Mouse (Mus musculus) CH12.LX (cell line): Measurements from ENCODE around the gene Ece2. TPM values are rescaled to one million over a fixed set of nuclear protein-coding genes. Genes with fewer than 3 reads are reported as not detected.

Source experiments
- DNase-seq: peaks from one replicate; pipeline ENCODE4 v3.0.0-alpha.2; 2013; ENCODE audit errors: extremely low read depth
- H3K27ac ChIP-seq: 2 replicates; pipeline ENCODE4 v1.5.1; 2012; ENCODE audit warnings: low read depth, mild to moderate bottlenecking, control low read depth, moderate library complexity; ENCODE audit not compliant: insufficient read depth
- H3K27me3 ChIP-seq: replicated peaks from 2 replicates; pipeline ENCODE3; 2012; ENCODE audit warnings: inconsistent platforms
- H3K36me3 ChIP-seq, 2 experiments: replicated peaks in 1 of 2; 2 replicates each; pipeline versions ENCODE3 to v1.6.1; 2012; ENCODE audit warnings: inconsistent platforms in 1 of 2, low read length in 1 of 2, mild to moderate bottlenecking in 1 of 2, mixed read lengths in 1 of 2, moderate library complexity in 1 of 2; ENCODE audit not compliant: control insufficient read depth in 1 of 2, insufficient read depth in 1 of 2
- H3K4me1 ChIP-seq, 2 experiments: 2 replicates each; pipeline ENCODE4 v1.6.1; 2012; ENCODE audit warnings: inconsistent platforms in 1 of 2, moderate library complexity in 1 of 2; ENCODE audit not compliant: insufficient read depth in 2 of 2, control insufficient read depth in 1 of 2
- H3K4me2 ChIP-seq: 2 replicates; pipeline ENCODE4 v1.6.1; 2012; ENCODE audit warnings: low read depth, mild to moderate bottlenecking, control low read depth; ENCODE audit not compliant: poor library complexity, insufficient read depth, severe bottlenecking
- H3K4me3 ChIP-seq, 3 experiments: fragments of 150-350 bp in 1 of 3; sonication (generic) in 1 of 3; replicated peaks in 1 of 3; 2 replicates each; pipeline versions ENCODE3 to v1.5.1; 2011 to 2012; ENCODE audit warnings: low read depth in 2 of 3, low read length in 2 of 3, mild to moderate bottlenecking in 2 of 3, moderate library complexity in 2 of 3, control low read depth in 1 of 3, improper control_type of control experiment in 1 of 3, inconsistent platforms in 1 of 3, mixed read lengths in 1 of 3; ENCODE audit not compliant: poor library complexity in 1 of 3
- H3K79me2 ChIP-seq: replicated peaks from 2 replicates; pipeline ENCODE4 v1.6.1; 2012; ENCODE audit warnings: mild to moderate bottlenecking, moderate library complexity; ENCODE audit not compliant: control insufficient read depth, poor library complexity, insufficient read depth, severe bottlenecking; ENCODE audit errors: extremely low read depth
- H3K9ac ChIP-seq: 2 replicates; pipeline ENCODE4 v1.6.1; 2012; ENCODE audit warnings: low read depth, mild to moderate bottlenecking, control low read depth, moderate library complexity; ENCODE audit not compliant: insufficient read depth
- H3K9me3 ChIP-seq: replicated peaks from 2 replicates; pipeline ENCODE3; 2012; ENCODE audit warnings: low read length, inconsistent platforms, mixed read lengths
- CHD1 ChIP-seq: IDR thresholded peaks from 2 replicates; pipeline ENCODE4 v1.6.1; 2012; ENCODE audit warnings: low read depth, low read length, improper control_type of control experiment, inconsistent platforms
- CTCF ChIP-seq, 2 experiments: IDR thresholded peaks in 1 of 2; conservative IDR thresholded peaks in 1 of 2; 2 replicates each; pipeline ENCODE4 v1.5.1; 2011 to 2012; ENCODE audit warnings: low read depth in 2 of 2, low read length in 2 of 2, improper control_type of control experiment in 1 of 2, inconsistent platforms in 1 of 2, mild to moderate bottlenecking in 1 of 2, moderate library complexity in 1 of 2
- ETS1 ChIP-seq: conservative IDR thresholded peaks from 2 replicates; pipeline ENCODE4 v1.6.1; 2012; ENCODE audit warnings: low read depth, mild to moderate bottlenecking, inconsistent platforms, low read length, improper control_type of control experiment, moderate library complexity
- HCFC1 ChIP-seq: IDR thresholded peaks from 2 replicates; pipeline ENCODE4 v1.6.1; 2012; ENCODE audit warnings: low read depth, mild to moderate bottlenecking, inconsistent platforms, low read length, improper control_type of control experiment
- JUND ChIP-seq: conservative IDR thresholded peaks from 2 replicates; pipeline ENCODE4 v1.6.1; 2011; ENCODE audit warnings: low read depth, low read length, improper control_type of control experiment
- KAT2A ChIP-seq: IDR thresholded peaks from 2 replicates; pipeline ENCODE4 v1.6.1; 2012; ENCODE audit warnings: low read length, improper control_type of control experiment, inconsistent platforms; ENCODE audit not compliant: insufficient replicate concordance
- MAFK ChIP-seq: IDR thresholded peaks from 2 replicates; pipeline ENCODE4 v1.6.1; 2011; ENCODE audit warnings: low read length, improper control_type of control experiment; ENCODE audit not compliant: insufficient replicate concordance
- MEF2A ChIP-seq: IDR thresholded peaks from 2 replicates; pipeline ENCODE4 v1.6.1; 2014; ENCODE audit warnings: low read depth, mild to moderate bottlenecking, inconsistent platforms, low read length, improper control_type of control experiment, borderline replicate concordance
- MYC ChIP-seq: IDR thresholded peaks from 2 replicates; pipeline ENCODE4 v1.6.1; 2011; ENCODE audit warnings: low read depth, mild to moderate bottlenecking, improper control_type of control experiment, low read length
- NELFE ChIP-seq: IDR thresholded peaks from 2 replicates; pipeline ENCODE4 v1.6.1; 2011; ENCODE audit warnings: low read depth, low read length, improper control_type of control experiment
- POLR2AphosphoS2 ChIP-seq: IDR thresholded peaks from 2 replicates; pipeline ENCODE4 v1.6.1; 2011; ENCODE audit warnings: low read depth, low read length, improper control_type of control experiment
- SIN3A ChIP-seq: IDR thresholded peaks from 2 replicates; pipeline ENCODE4 v1.6.1; 2012; ENCODE audit warnings: low read length, improper control_type of control experiment, inconsistent platforms
- SMC3 ChIP-seq: IDR thresholded peaks from 2 replicates; pipeline ENCODE4 v1.6.1; 2011; ENCODE audit warnings: low read depth, low read length, improper control_type of control experiment
- TBP ChIP-seq: conservative IDR thresholded peaks from 2 replicates; pipeline ENCODE4 v1.6.1; 2011; ENCODE audit warnings: low read depth, low read length, improper control_type of control experiment
- TCF12 ChIP-seq: IDR thresholded peaks from 2 replicates; pipeline ENCODE4 v1.6.1; 2014; ENCODE audit warnings: low read depth, mild to moderate bottlenecking, inconsistent platforms, low read length, improper control_type of control experiment
- dilution Hi-C: fragments of 300-500 bp; cut with MboI; formaldehyde crosslinking; loops from 2 replicates; pipeline ENCODE4 v1.14.3; 2020; ENCODE audit warnings: low sequenced_read_pairs; ENCODE audit not compliant: extremely low pct_unique_long_range_greater_than_20kb, extremely low pct_ligation_motif_present
- in situ Hi-C: fragments of 300-500 bp; cut with MboI; formaldehyde crosslinking; loops from 3 replicates; pipeline ENCODE4 v1.14.3; 2019; ENCODE audit warnings: low sequenced_read_pairs, low pct_ligation_motif_present, low pct_unique_long_range_greater_than_20kb, mixed read lengths
- polyA plus RNA-seq: library from polyadenylated mRNA; unstranded; fragments of >175 nt; gene quantifications from 2 replicates; pipeline ENCODE4 v1.2.1, GENCODE M21; 2012; ENCODE audit warnings: low read depth; ENCODE audit not compliant: insufficient read length
- total RNA-seq, 2 experiments: library from RNA; depleted of rRNA; stranded (reverse); fragments of 300-350 nt in 1 of 2; fragments of >200 nt in 1 of 2; gene quantifications; 2 replicates each; pipeline ENCODE4 v1.2.3; 2012 to 2014

Gene Ece2
- total and polyA plus RNA-seq, 3 experiments: 0.17 to 0.34 (median 0.26) TPM

- Histone ChIP-seq H3K9ac (no peak overlapping the region), H3K9me3 (no peaks in the 10 kb centered on the region), H3K79me2 (no peaks in the 10 kb centered on the region), H3K4me2 (no peak overlapping the region), H3K27ac (no peak overlapping the region), H3K36me3 (no peaks in the 10 kb centered on the region), H3K4me1 (peaks cover 3 to 15% of the 10 kb centered on the region in 2 experiments), H3K27me3 (no peaks in the 10 kb centered on the region), H3K4me3 (no peak overlapping the region)
- dilution Hi-C loops: no loop called here
- TF ChIP-seq POLR2AphosphoS2 (no peak), TCF12 (no peak), MEF2A (no peak), SIN3A (no peak), JUND (no peak)
- in situ Hi-C loops: no loop called here
- no peak for DNase-seq
Measured at GRCm38 (mm10) chr16:20637410-20637809, 7.8 kb downstream of the Ece2 start.

GRCm38 (mm10) chr16:20638367-20638766 lies 8.7 kb downstream of the Ece2 start:
- peaks cover 3 to 15% of the 10 kb centered on the region in 2 experiments for H3K4me1 ChIP-seq
- no peak overlapping the region for H3K4me2 ChIP-seq
- dilution Hi-C loops: no loop called here
- no peaks in the 10 kb centered on the region for H3K9me3 ChIP-seq
- TF ChIP-seq TCF12 (no peak), SMC3 (no peak), KAT2A (no peak), MAFK (no peak), MYC (no peak), NELFE (no peak), POLR2AphosphoS2 (no peak), CHD1 (no peak), ETS1 (no peak), CTCF (conservative IDR thresholded peaks at IDR 0.05 in 1 of 2, IDR thresholded peaks at IDR 0.05 in 1 of 2; ENCODE audit: low read depth in 2 of 2, low read length in 2 of 2) (no peak), HCFC1 (no peak), TBP (no peak)
- DNase-seq: no peak
- no peak overlapping the region for H3K9ac ChIP-seq
- no peaks in the 10 kb centered on the region for H3K79me2 ChIP-seq
- H3K36me3 ChIP-seq: no peaks in the 10 kb centered on the region
- H3K27ac ChIP-seq: no peak overlapping the region
- no peak overlapping the region for H3K4me3 ChIP-seq
- in situ Hi-C loops: no loop called here
- H3K27me3 ChIP-seq: no peaks in the 10 kb centered on the region
